9 mouse cellular contexts compared by ENCODE assay signal in the genomic region with DNA sequence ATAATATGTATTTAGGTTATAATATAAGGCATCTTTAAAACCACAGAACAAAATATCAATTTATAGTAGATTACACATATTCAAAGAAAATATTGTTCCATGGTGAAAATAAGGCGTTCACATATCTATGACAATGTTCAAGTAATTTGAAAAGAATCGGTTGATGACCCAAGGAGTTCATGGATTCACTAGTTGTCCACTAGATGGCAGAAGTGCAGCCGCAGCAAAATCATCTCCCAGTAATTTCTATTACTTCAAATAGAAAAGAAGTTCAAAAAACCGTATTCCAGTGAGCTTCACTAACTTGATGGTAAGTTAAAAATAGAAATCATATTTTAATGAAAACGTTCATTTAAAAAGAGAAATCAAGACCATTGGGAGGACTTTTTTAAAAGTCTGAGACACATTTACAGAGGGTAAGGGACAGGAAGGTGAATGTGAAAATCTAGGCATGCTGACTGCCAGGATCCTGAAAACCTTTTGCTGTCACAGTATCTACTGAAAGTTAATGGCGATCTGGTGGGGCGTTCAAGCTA. TPM values are rescaled to one million over a fixed set of nuclear protein-coding genes. Genes with fewer than 3 reads are reported as not detected.
DNase-seq lines count a peak whose midpoint lies in the region; ATAC-seq and TF ChIP-seq lines count a peak whose summit lies in the region.
"Had no signal": no experiment of that assay in that cellular context is flagged by ENCODE, and none has a peak within 500 bp of the region (broad histone marks: within the 10 kb centered on the region; RNA-seq: fewer than 3 reads in every experiment).

No protein-coding gene starts in this region.

- H3K9me3 ChIP-seq in hindbrain, embryonic 14.5 days (ENCODE audit: control insufficient read depth, low read length) = no peaks in the 10 kb centered on the region
- H3K9me3 ChIP-seq in hindbrain, embryonic 10.5 days = no peaks in the 10 kb centered on the region
- no peaks in the 10 kb centered on the region for H3K9me3 ChIP-seq in forebrain, embryonic 12.5 days
- H3K9me3 ChIP-seq: neural tube, embryonic 13.5 days had no signal

- no peaks in the 10 kb centered on the region for H3K4me1 ChIP-seq in hindbrain, embryonic 14.5 days (replicated peaks; ENCODE audit: control insufficient read depth, insufficient read depth, low read length)
- H3K4me1 ChIP-seq in hindbrain, embryonic 10.5 days (replicated peaks) = no peaks in the 10 kb centered on the region
- H3K4me1 ChIP-seq in thymus, adult 2 months (replicated peaks; ENCODE audit: control insufficient read depth, insufficient read depth, low read length) = no peaks in the 10 kb centered on the region
- H3K4me1 ChIP-seq in forebrain, embryonic 12.5 days = no peaks in the 10 kb centered on the region
- H3K4me1 ChIP-seq: neural tube, embryonic 13.5 days had no signal

- H3K27ac ChIP-seq in hindbrain, embryonic 14.5 days = no peak overlapping the region
- H3K27ac ChIP-seq in hindbrain, embryonic 10.5 days = no peak overlapping the region
- H3K27ac ChIP-seq in thymus, adult 2 months (ENCODE audit: control insufficient read depth, insufficient read depth, low read length) = no peak overlapping the region
- H3K27ac ChIP-seq in forebrain, embryonic 12.5 days = no peak overlapping the region
- H3K27ac ChIP-seq: neural tube, embryonic 13.5 days had no signal

- ATAC-seq in hindbrain, embryonic 14.5 days (ENCODE audit: low FRiP score) = no peak
- no peak for ATAC-seq in forebrain, embryonic 12.5 days (ENCODE audit: low FRiP score)

- no peaks in the 10 kb centered on the region for H3K36me3 ChIP-seq in hindbrain, embryonic 14.5 days (replicated peaks; ENCODE audit: control insufficient read depth, insufficient read depth)
- no peaks in the 10 kb centered on the region for H3K36me3 ChIP-seq in hindbrain, embryonic 10.5 days
- H3K36me3 ChIP-seq in thymus, adult 2 months (ENCODE audit: control insufficient read depth, insufficient read depth, low read length) = no peaks in the 10 kb centered on the region
- no peaks in the 10 kb centered on the region for H3K36me3 ChIP-seq in forebrain, embryonic 12.5 days (replicated peaks)
- H3K36me3 ChIP-seq: neural tube, embryonic 13.5 days had no signal

- WGBS in hindbrain, embryonic 14.5 days = 36% methylated on average over 7 of the region's 7 CpGs
- 41% methylated on average over 7 of the region's 7 CpGs for WGBS in hindbrain, embryonic 10.5 days
- 25% methylated on average over 7 of the region's 7 CpGs for WGBS in thymus, adult 2 months
- 35% methylated on average over 7 of the region's 7 CpGs for WGBS in forebrain, embryonic 12.5 days

- DNase-seq in adrenal gland, postnatal 10 days = peak; percentile 23
- no peak for DNase-seq in adrenal gland, postnatal 25 days
- peak; percentile 62 for DNase-seq in hindbrain, embryonic 14.5 days (ENCODE audit: low spot score)
- no peak for DNase-seq in hindbrain, embryonic 10.5 days (ENCODE audit: low spot score)
- DNase-seq in 416B (ENCODE audit: low read depth) = peak; percentile 50
- DNase-seq in embryo, embryonic 11 days = peak; percentile 56
- no peak for DNase-seq in thymus, adult 2 months

- no peak for TF ChIP-seq POLR2A in thymus, adult 2 months (IDR thresholded peaks at IDR 0.05; ENCODE audit: control insufficient read depth, extremely low read depth, insufficient read depth, low read length, poor library complexity)

- no peak overlapping the region for H3K4me2 ChIP-seq in hindbrain, embryonic 14.5 days (replicated peaks)
- H3K4me2 ChIP-seq in forebrain, embryonic 12.5 days = no peak overlapping the region
- H3K4me2 ChIP-seq: neural tube, embryonic 13.5 days had no signal

- no peak overlapping the region for H3K9ac ChIP-seq in hindbrain, embryonic 14.5 days
- no peak overlapping the region for H3K9ac ChIP-seq in forebrain, embryonic 12.5 days
- H3K9ac ChIP-seq: neural tube, embryonic 13.5 days had no signal

- no peak for TF ChIP-seq CTCF in thymus, adult 2 months (IDR thresholded peaks at IDR 0.05; ENCODE audit: borderline replicate concordance, control insufficient read depth, extremely low read depth, insufficient read depth, low read length, poor library complexity)

- H3K4me3 ChIP-seq in hindbrain, embryonic 14.5 days (replicated peaks; ENCODE audit: low read length) = no peak overlapping the region
- H3K4me3 ChIP-seq in hindbrain, embryonic 10.5 days = no peak overlapping the region
- no peak overlapping the region for H3K4me3 ChIP-seq in thymus, adult 2 months (ENCODE audit: control insufficient read depth, insufficient read depth, low read length)
- H3K4me3 ChIP-seq in forebrain, embryonic 12.5 days (replicated peaks) = no peak overlapping the region
- H3K4me3 ChIP-seq: neural tube, embryonic 13.5 days had no signal

- H3K27me3 ChIP-seq in hindbrain, embryonic 14.5 days (ENCODE audit: control insufficient read depth, insufficient read depth, low read length) = no peaks in the 10 kb centered on the region
- H3K27me3 ChIP-seq in hindbrain, embryonic 10.5 days (ENCODE audit: insufficient read depth, poor library complexity, severe bottlenecking) = no peaks in the 10 kb centered on the region
- no peaks in the 10 kb centered on the region for H3K27me3 ChIP-seq in thymus, adult 2 months (ENCODE audit: control insufficient read depth, insufficient read depth, low read length)
- no peaks in the 10 kb centered on the region for H3K27me3 ChIP-seq in forebrain, embryonic 12.5 days
- H3K27me3 ChIP-seq: neural tube, embryonic 13.5 days had no signal

RNA-seq across cellular contexts. Expression of gene Uqcrfs1, which starts 43.2 kb away (rescaled TPM):
- 100 to 1,000 TPM; 621 to 635 TPM for total RNA-seq in adrenal gland, postnatal 10 days (2021)
- 284 and 287 TPM in 2 replicates for total RNA-seq in adrenal gland, postnatal 25 days (2021)
- 312 and 319 TPM in 2 replicates for polyA plus RNA-seq in hindbrain, embryonic 14.5 days (2014; fragmentation: Nextera tagmentation; extraction: Ambion mirVana)
- polyA plus RNA-seq in hindbrain, embryonic 10.5 days (2016; fragmentation: Nextera tagmentation; extraction: Ambion mirVana) = 242 and 253 TPM in 2 replicates
- 171 and 180 TPM in 2 replicates for polyA plus RNA-seq in thymus, adult 2 months (2012; rRNA removed)
- polyA plus RNA-seq in forebrain, embryonic 12.5 days (2016; fragmentation: Nextera tagmentation; extraction: Ambion mirVana) = 226 and 227 TPM in 2 replicates

Comparison
In these comparisons a context has a peak if more than half of its experiments do, and no peak if none do; other contexts are left out.
1. DNase-seq: peak in adrenal gland, postnatal 10 days (single experiment), hindbrain, embryonic 14.5 days (single experiment), 416B (single experiment) and embryo, embryonic 11 days (single experiment); none in adrenal gland, postnatal 25 days (single experiment), hindbrain, embryonic 10.5 days (single experiment) and thymus, adult 2 months (single experiment).